Mouse (Mus musculus) limb, embryonic 13.5 days (tissue): ENCODE data around the gene F2r. TPM values are rescaled to one million over a fixed set of nuclear protein-coding genes. Genes with fewer than 3 reads are reported as not detected.

Experiments used
- ATAC-seq: fragments of 200-750 bp; cut with Nextera tagmentation; 2 replicates; pipeline ENCODE4 v1.8.0; 2017; ENCODE audit warnings: low read depth, moderate number of reproducible peaks, moderate TSS enrichment; ENCODE audit not compliant: low FRiP score
- H3K27ac ChIP-seq: fragments of 300-500 bp; sonication (generic); 2 replicates; pipeline ENCODE4 v1.5.1; 2015; ENCODE audit warnings: inconsistent platforms, mild to moderate bottlenecking, moderate library complexity
- H3K27me3 ChIP-seq: fragments of 300-500 bp; sonication (generic); 2 replicates; pipeline ENCODE4 v1.6.1; 2015; ENCODE audit warnings: mild to moderate bottlenecking, inconsistent platforms
- H3K36me3 ChIP-seq: fragments of 300-500 bp; sonication (generic); 2 replicates; pipeline ENCODE4 v1.6.1; 2015; ENCODE audit warnings: inconsistent platforms, mild to moderate bottlenecking, moderate library complexity
- H3K4me1 ChIP-seq: fragments of 300-500 bp; sonication (generic); 2 replicates; pipeline ENCODE4 v1.6.1; 2015; ENCODE audit warnings: inconsistent platforms
- H3K4me2 ChIP-seq: fragments of 300-500 bp; sonication (generic); replicated peaks from 2 replicates; pipeline ENCODE4 v1.6.1; 2015; ENCODE audit warnings: inconsistent platforms, mild to moderate bottlenecking, moderate library complexity
- H3K4me3 ChIP-seq: fragments of 300-500 bp; sonication (generic); 2 replicates; pipeline ENCODE4 v1.5.1; 2015; ENCODE audit warnings: moderate library complexity, mild to moderate bottlenecking, inconsistent platforms
- H3K9ac ChIP-seq: fragments of 300-500 bp; sonication (generic); 2 replicates; pipeline ENCODE4 v1.6.1; 2015; ENCODE audit warnings: mild to moderate bottlenecking, inconsistent platforms
- H3K9me3 ChIP-seq: fragments of 300-500 bp; sonication (generic); 2 replicates; pipeline ENCODE4 v1.6.1; 2016; ENCODE audit warnings: inconsistent platforms
- WGBS: fragments of 180-500 bp; shearing (Covaris S2); methylation state at CpG from one replicate; pipeline ENCODE4 v1.1.7; 2015; 5-methylcytosine and 5-hydroxymethylcytosine counted together
- polyA plus RNA-seq: library from polyadenylated mRNA; unstranded; fragments of >200 nt; fragmentation: Nextera tagmentation; extraction: Ambion mirVana; gene quantifications from 2 replicates; pipeline ENCODE4 v1.2.1, GENCODE M21; 2015

Gene F2r
- 101 and 102 TPM in 2 replicates for polyA plus RNA-seq

- no peaks in the 10 kb centered on the region for H3K9me3 ChIP-seq
- H3K27ac ChIP-seq: peak within 1 kb of the TSS; percentile 77; the same call in 1 of the 2 replicates
- under 1% methylated on average over 42 of the region's 42 CpGs for WGBS
- H3K36me3 ChIP-seq: 0 out of 2 replicates have a peak, but pooled peaks cover 6% of the 10 kb centered on the region
- H3K9ac ChIP-seq: peak within 1 kb of the TSS; percentile 90
- H3K4me2 ChIP-seq: peak within 1 kb of the TSS; percentile 75
- no peaks in the 10 kb centered on the region for H3K27me3 ChIP-seq
- peaks cover 28% of the 10 kb centered on the region for H3K4me1 ChIP-seq
- ATAC-seq: peak; percentile 93
- H3K4me3 ChIP-seq: peak within 1 kb of the TSS; percentile 75
Observed at GRCm38 (mm10) chr13:95618309-95618712, at the start of gene F2r. F2r (minus strand) TSS chr13:95618487.

- H3K27ac ChIP-seq: no peak overlapping the region
- 16% methylated on average over 7 of the region's 7 CpGs for WGBS
- H3K27me3 ChIP-seq: no peaks in the 10 kb centered on the region
- ATAC-seq: no peak
- H3K4me1 ChIP-seq: no peaks in the 10 kb centered on the region
- H3K9me3 ChIP-seq: no peaks in the 10 kb centered on the region
- H3K4me3 ChIP-seq: no peak overlapping the region
- H3K36me3 ChIP-seq: peaks cover 54% of the 10 kb centered on the region
- no peak overlapping the region; the same call in 1 of the 2 replicates for H3K9ac ChIP-seq
- no peak overlapping the region for H3K4me2 ChIP-seq
Observed at GRCm38 (mm10) chr13:95667260-95667659, 49.0 kb upstream of the F2r start.

GRCm38 (mm10) chr13:95665644-95666356, 47.5 kb upstream of the F2r start:
- Histone ChIP-seq H3K27me3 (no peaks in the 10 kb centered on the region), H3K9ac (no peak overlapping the region), H3K4me2 (no peak overlapping the region), H3K36me3 (peaks cover 64% of the 10 kb centered on the region), H3K27ac (no peak overlapping the region), H3K4me3 (no peak overlapping the region), H3K4me1 (no peaks in the 10 kb centered on the region), H3K9me3 (no peaks in the 10 kb centered on the region)
- no peak for ATAC-seq
- WGBS: 88% methylated on average over 13 of the region's 13 CpGs

GRCm38 (mm10) chr13:95663834-95664233, 45.5 kb upstream of the F2r start:
- Histone ChIP-seq H3K4me1 (no peaks in the 10 kb centered on the region), H3K36me3 (peaks cover 64% of the 10 kb centered on the region), H3K27me3 (no peaks in the 10 kb centered on the region), H3K27ac (no peak overlapping the region), H3K9me3 (no peaks in the 10 kb centered on the region), H3K9ac (no peak overlapping the region), H3K4me3 (no peak overlapping the region), H3K4me2 (no peak overlapping the region)
- ATAC-seq: no peak
- WGBS: 90% methylated on average over 4 of the region's 4 CpGs

GRCm38 (mm10) chr13:95659432-95659831, 41.1 kb upstream of the F2r start:
- H3K4me3 ChIP-seq: no peak overlapping the region
- peaks cover 55% of the 10 kb centered on the region for H3K36me3 ChIP-seq
- no peak overlapping the region for H3K4me2 ChIP-seq
- no peak for ATAC-seq
- WGBS: 82% methylated on average over 7 of the region's 7 CpGs
- no peak overlapping the region for H3K27ac ChIP-seq
- H3K9ac ChIP-seq: no peak overlapping the region
- no peaks in the 10 kb centered on the region for H3K27me3 ChIP-seq
- peaks cover 5% of the 10 kb centered on the region; the same call in 1 of the 2 replicates for H3K4me1 ChIP-seq
- no peaks in the 10 kb centered on the region for H3K9me3 ChIP-seq

- H3K36me3 ChIP-seq: peaks cover 37% of the 10 kb centered on the region
- H3K9me3 ChIP-seq: no peaks in the 10 kb centered on the region
- H3K4me3 ChIP-seq: no peak overlapping the region
- H3K4me1 ChIP-seq: peaks cover 5% of the 10 kb centered on the region; the same call in 1 of the 2 replicates
- WGBS: 83% methylated on average over 9 of the region's 9 CpGs
- no peak overlapping the region for H3K27ac ChIP-seq
- no peak overlapping the region for H3K9ac ChIP-seq
- H3K4me2 ChIP-seq: no peak overlapping the region
- no peaks in the 10 kb centered on the region for H3K27me3 ChIP-seq
- ATAC-seq: no peak
Observed at GRCm38 (mm10) chr13:95657171-95657570, 38.9 kb upstream of the F2r start.

- no peak overlapping the region for H3K4me2 ChIP-seq
- WGBS: 15% methylated on average over 9 of the region's 9 CpGs
- H3K9ac ChIP-seq: no peak overlapping the region
- H3K27me3 ChIP-seq: no peaks in the 10 kb centered on the region
- peaks cover 5% of the 10 kb centered on the region; the same call in 1 of the 2 replicates for H3K4me1 ChIP-seq
- H3K36me3 ChIP-seq: peaks cover 21% of the 10 kb centered on the region
- no peak for ATAC-seq
- H3K4me3 ChIP-seq: no peak overlapping the region
- no peak overlapping the region for H3K27ac ChIP-seq
- H3K9me3 ChIP-seq: no peaks in the 10 kb centered on the region
Observed at GRCm38 (mm10) chr13:95655284-95655683, 37.0 kb upstream of the F2r start.

- Histone ChIP-seq H3K9me3 (no peaks in the 10 kb centered on the region), H3K27ac (no peak overlapping the region), H3K27me3 (no peaks in the 10 kb centered on the region), H3K36me3 (peaks cover 7% of the 10 kb centered on the region), H3K4me1 (peaks cover 5% of the 10 kb centered on the region; the same call in 1 of the 2 replicates), H3K4me3 (no peak overlapping the region), H3K9ac (no peak overlapping the region), H3K4me2 (no peak overlapping the region)
- no peak for ATAC-seq
- 76% methylated on average over 4 of the region's 4 CpGs for WGBS
Observed at GRCm38 (mm10) chr13:95653696-95654095, 35.4 kb upstream of the F2r start.

- Histone ChIP-seq H3K9ac (no peak overlapping the region), H3K36me3 (no peaks in the 10 kb centered on the region)
- 64% methylated on average over 7 of the region's 7 CpGs for WGBS
Observed at GRCm38 (mm10) chr13:95651870-95652668, 33.8 kb upstream of the F2r start.

GRCm38 (mm10) chr13:95649941-95650340, 31.7 kb upstream of the F2r start:
- Histone ChIP-seq H3K4me1 (peaks cover 11% of the 10 kb centered on the region), H3K4me2 (no peak overlapping the region), H3K27me3 (no peaks in the 10 kb centered on the region), H3K9ac (no peak overlapping the region), H3K27ac (no peak overlapping the region), H3K36me3 (peaks cover 11% of the 10 kb centered on the region; the same call in 1 of the 2 replicates), H3K4me3 (no peak overlapping the region), H3K9me3 (no peaks in the 10 kb centered on the region)
- WGBS: 82% methylated on average over 3 of the region's 3 CpGs
- no peak for ATAC-seq

More at GRCm38 (mm10) chr13:95651870-95652668, 33.8 kb upstream of the F2r start:
- Histone ChIP-seq H3K9me3 (no peaks in the 10 kb centered on the region), H3K4me1 (peaks cover 11% of the 10 kb centered on the region), H3K4me2 (no peak overlapping the region), H3K4me3 (no peak overlapping the region), H3K27ac (no peak overlapping the region), H3K27me3 (no peaks in the 10 kb centered on the region)
- no peak for ATAC-seq

GRCm38 (mm10) chr13:95647248-95647647, 29.0 kb upstream of the F2r start:
- Histone ChIP-seq H3K4me1 (peaks cover 24% of the 10 kb centered on the region), H3K4me2 (no peak overlapping the region), H3K36me3 (peaks cover 18% of the 10 kb centered on the region; the same call in 1 of the 2 replicates), H3K4me3 (no peak overlapping the region), H3K27ac (peak overlapping the region; percentile 52), H3K27me3 (no peaks in the 10 kb centered on the region), H3K9ac (no peak overlapping the region), H3K9me3 (no peaks in the 10 kb centered on the region)
- WGBS: 25% methylated on average over 4 of the region's 4 CpGs
- ATAC-seq: no peak

- no peaks in the 10 kb centered on the region for H3K9me3 ChIP-seq
- H3K4me2 ChIP-seq: no peak overlapping the region
- H3K4me1 ChIP-seq: peaks cover 25% of the 10 kb centered on the region
- 17% methylated on average over 9 of the region's 9 CpGs for WGBS
- peaks cover 18% of the 10 kb centered on the region; the same call in 1 of the 2 replicates for H3K36me3 ChIP-seq
- no peaks in the 10 kb centered on the region for H3K27me3 ChIP-seq
- no peak overlapping the region for H3K4me3 ChIP-seq
- no peak for ATAC-seq
- H3K27ac ChIP-seq: no peak overlapping the region
- no peak overlapping the region for H3K9ac ChIP-seq
Observed at GRCm38 (mm10) chr13:95646687-95647111, 28.4 kb upstream of the F2r start.
